Mouse (Mus musculus): Measurements from ENCODE around the gene Ripor2.

DNA sequence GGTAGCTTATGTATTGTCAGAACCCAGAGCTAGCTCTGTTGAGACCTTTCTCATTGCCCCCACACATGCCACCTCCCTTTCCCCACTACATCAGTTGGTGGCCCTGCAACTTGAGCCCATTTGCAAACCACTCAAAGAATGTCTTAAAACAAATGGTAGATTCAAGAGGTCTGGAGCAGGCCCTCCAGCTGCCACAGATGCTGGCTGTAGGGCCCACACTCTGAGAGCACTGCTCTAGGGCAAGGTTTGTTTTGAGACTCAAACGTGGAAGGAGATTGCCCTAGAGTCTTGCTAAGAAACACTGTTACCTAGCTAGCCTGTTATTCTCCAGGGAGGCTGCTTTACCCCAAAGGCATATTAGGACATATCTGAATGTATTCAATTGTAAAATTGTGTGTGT is 36.3 kb upstream of the Ripor2 start:
- TF ChIP-seq CTCF (IDR thresholded peaks at IDR 0.05; ENCODE audit: borderline replicate concordance, extremely low read depth, insufficient read depth, insufficient read length) = no peak
- no peak for TF ChIP-seq POLR2A (IDR thresholded peaks at IDR 0.05; ENCODE audit: borderline replicate concordance, extremely low read depth, insufficient read depth, insufficient read length, poor library complexity, severe bottlenecking)
